Mouse (Mus musculus): Measurements from ENCODE around the gene Pcsk6.
A peak's percentile ranks its signal among the peaks of the same experiment; 100 is the strongest.
"Not testable (repeated sequence)": the region's sequence is repeated elsewhere in the genome, so short reads cannot be mapped to it uniquely, and the experiment has no call there.

The Pcsk6 gene

DNA sequence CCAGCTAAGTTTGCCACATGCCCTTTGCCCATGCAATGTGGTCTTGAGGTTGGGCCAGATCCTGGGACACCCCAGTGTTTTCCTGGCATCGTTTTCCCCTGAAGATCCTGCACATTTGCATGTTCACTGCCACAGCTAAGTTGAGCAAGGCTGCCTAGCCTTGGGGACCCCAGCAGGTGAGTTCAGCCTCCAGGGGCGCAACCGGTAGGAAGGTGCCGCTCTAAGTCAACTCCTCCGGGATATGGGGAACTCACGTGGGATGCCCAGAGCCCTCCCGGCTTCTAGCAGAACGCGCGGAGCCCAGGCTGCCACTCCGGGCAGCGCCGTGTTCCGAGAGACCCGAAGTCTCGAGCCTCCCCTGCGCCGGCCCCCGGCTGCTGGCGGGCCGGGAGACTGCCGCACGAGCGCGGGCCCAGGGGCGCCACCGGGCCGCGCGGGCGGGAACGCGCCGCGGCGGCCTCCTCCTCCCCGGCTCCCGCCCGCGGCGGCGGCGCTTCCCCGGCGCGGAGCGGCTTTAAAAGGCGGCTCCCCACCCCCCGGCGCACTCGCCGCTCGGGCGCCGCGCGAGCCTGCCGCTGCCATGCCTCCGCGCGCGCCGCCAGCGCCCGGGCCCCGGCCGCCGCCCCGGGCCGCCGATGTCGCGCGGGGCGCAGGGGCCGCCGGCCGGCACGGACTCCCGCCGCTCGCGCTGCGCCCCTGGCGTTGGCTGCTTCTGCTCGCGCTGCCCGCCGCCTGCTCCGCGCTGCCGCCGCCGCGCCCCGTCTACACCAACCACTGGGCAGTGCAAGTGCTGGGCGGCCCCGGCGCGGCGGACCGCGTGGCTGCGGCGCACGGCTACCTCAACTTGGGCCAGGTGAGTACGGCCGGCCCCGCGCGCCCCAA is at the start of gene Pcsk6:
Pcsk6 (plus strand) TSS at position 144 of the 882 bp plus-strand sequence.
- peak; percentile 28 for DNase-seq

DNA sequence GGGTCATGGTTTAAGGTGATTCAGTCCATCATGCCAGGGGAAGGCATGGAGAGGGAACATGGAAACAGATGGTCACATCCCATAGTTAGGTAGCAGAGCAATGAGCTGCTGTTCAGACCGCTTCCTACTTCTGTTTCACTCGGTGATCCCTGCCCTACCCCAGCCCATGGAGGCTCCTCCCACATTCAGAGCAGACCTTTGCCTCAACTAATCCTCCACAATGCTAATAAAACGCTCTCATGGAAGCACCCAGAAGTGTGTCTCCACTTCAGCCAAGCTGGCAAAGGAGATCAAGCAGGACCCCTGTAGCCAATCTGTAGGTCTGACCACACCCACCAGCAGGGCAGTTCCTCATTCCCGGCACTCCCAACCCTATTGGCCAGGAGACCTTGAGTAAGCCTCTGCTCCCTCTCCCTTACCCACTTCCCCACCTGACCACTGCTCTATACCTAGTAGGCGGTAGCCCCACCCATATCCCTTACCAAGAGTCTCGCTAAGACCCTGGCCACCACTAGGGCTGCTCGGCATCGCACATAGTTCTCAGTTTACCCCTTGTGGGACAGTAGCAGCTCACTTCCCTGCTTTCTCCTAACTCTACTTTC is 47.8 kb upstream of the Pcsk6 start:
- no peak for DNase-seq

DNA sequence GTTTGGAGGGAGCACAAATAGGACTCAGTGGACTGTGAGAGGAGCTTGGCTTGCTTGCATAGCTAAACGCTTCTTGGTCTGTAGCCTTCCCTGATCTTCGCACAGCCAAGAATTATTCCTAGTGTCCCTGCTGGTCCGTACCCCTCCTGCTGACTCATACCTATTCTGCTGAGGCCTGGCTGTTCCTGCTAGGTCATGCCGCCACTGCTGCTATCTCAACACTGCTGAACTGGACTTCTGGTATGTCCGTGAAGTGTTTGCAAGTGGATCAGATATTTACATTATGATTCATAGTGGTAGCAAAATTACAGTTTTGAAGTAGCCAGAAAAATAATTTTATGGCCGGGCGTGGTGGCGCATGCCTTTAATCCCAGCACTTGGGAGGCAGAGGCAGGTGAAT is 44.0 kb upstream of the Pcsk6 start:
- no peak for DNase-seq

DNA sequence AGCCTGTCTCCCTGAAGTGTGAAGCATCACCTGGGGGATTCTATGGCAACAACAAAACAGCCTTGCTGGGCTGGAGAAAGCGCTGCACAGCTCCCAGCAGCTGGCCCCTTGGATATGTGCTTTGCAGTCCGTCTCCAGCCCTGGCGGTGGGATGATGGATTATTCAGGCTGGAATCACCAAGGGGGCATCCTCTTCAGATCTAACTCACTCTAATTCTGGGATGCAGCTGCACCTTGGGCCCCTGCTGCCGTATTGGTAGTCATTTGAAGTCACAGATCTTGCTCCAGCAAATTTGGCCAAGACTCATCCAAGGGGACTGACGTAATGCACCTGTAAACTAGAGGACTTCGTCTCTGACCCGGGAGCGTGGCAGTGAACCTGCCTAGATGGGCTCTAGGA is 41.1 kb upstream of the Pcsk6 start:
- no peak for DNase-seq

DNA sequence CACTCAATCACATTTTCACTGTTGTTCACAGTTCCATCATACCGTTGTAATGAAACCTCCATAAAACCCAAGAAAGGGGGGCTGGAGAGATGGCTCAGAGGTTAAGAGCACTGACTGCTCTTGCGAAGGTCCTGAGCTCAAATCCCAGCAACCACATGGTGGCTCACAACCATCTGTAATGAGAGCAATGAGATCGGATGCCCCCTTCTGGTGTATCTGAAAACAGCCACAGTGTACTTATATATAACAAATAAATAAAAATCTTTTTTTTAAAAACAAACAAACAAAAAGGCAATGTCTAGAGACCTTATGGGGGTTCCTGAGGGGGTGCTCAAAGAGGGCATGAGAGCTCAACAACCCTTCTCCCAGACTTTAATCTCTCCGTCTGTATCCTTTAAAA is 39.6 kb upstream of the Pcsk6 start:
- DNase-seq, result not testable (repeated sequence)

DNA sequence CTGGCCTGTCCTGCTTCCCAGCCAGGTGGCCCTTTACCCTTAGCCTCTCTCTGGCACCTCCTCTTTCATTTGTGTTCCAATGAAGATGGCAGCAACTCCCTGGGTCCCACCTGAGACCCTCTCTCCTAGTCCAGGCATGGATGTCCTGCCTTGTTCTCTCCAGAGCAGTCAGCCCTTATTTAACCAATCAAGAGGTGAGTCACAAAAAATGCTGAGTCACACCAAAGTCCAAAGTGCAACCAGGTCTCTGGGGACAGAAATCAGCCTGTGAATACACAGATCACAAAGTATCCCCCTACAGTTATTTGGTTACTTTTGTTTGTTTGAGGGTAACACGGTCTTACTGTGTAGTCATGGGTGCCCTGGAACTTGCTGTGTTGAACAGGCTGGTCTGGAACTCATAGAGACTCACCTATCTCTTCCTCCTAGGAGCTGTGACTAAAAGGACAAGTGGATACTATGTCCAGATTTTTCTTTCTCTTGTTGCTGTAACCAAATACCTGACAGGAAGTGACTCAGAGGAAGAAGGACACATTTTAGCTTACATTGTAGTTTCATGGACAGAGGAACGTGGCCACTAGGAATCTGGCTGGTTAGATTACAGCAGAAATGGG is 38.9 kb upstream of the Pcsk6 start:
- no peak for DNase-seq

DNA sequence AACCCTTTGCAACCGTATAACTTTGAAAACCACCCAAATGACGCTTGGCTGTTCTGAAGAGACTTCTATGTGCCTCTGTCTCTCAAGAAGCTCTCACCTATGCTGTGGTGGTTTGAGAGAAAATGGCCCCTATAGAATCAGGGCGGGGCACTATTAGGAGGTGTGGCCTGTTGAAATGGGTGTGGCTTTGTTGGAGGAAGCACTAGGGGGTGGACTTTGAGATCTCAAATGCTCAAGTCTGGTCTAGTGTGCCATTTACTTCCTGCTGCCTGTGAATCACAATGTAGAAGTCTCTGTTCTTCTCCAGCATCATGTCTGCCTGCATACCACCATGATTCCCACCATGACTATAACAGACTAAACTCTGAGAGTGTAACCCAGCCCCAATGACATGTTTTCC is 21.8 kb upstream of the Pcsk6 start:
- DNase-seq, result no peak

DNA sequence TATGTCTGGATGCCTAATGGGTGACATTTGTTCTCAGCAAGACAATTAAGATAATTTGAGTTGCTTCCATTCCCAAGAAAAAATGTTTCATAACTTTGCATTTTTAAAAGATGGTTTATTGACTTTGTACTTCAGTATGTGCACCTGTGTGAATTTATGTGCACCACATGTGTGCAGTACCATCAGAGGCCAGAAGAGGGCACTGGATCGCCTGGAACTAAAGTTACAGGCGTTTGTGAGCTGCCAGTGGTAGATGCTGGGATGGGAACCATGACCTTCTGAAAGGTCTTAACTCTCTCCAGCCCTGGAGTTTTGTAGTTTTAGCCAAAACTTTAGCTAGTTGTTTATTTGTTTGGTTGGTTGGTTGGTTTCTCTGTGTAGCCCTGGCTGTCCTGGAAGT is 18.3 kb upstream of the Pcsk6 start:
- DNase-seq, result no peak

DNA sequence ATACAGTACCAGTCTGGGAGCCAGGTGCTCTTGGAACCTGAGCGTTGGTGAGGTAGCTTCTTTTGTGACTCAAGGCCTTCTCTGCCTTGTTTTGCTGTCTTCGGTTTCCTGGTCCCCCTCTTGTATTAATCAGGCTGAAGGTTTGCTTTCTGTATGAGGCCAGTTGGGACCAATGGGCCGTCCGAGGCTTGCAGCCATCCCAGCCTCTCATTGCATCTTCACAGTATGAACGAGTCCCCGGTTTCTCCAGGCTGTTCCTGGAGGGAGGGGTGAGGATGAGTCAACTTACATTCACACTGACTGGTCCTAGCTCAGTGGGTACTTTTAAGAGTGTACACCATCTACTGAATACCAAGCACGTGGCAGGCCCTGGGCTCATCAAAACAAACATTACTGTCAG is 553 bp upstream of the Pcsk6 start:
- no peak for DNase-seq

DNA sequence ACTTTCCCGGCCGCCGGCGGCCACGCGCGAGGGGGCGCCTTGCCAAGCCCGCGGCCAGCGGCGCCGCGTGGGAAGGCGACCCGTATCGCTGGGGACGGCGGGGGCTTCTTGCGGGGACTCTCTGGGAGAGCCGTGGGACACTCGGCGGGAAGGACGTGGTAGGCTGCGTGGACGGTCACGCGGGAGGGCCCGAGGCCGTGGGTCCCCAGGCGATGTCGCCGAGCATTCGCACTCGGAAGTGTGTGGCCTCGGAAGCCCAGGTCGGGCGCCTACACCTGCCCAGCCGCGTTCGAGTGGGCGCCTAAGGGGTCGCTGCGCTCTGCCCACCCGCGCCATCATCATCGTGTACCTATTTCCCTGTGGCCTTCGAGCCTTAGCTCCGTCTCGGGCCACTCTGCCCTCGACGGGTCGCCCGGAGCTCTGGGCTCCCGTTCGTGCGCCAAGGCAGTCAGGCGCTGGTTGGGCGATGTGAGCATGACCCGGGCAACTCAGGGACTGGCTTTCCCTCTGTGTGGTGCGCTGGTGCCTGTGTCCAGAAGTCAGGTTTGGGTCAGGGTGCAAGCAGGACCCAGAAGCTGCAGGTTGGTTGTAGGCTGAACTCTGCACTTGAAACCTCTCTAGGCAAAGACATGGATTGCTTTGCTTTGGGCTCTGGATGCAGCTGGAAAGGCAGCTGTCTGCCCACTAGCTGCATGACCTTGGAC is 1.1 kb downstream of the Pcsk6 start:
- no peak for DNase-seq

DNA sequence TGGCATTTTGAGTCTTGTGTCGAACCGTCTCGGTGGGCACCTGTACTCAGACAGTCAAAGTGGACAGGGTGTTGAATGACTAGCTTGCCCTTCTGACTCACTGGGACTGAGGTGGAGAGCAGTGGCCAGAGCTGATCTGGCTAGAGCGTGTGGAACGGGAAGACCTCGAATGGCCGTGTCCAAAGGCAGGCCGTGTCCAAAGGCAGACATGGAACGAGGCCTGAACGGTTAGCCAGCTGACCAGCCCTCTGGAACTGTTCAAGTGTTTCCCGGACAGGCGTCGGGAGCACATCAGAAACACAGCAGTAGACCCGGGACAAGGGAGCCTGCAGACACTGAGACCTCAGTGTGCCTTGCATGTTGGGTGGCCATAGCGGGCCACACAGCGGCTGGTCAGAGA is 7.6 kb downstream of the Pcsk6 start:
- DNase-seq, result no peak

DNA sequence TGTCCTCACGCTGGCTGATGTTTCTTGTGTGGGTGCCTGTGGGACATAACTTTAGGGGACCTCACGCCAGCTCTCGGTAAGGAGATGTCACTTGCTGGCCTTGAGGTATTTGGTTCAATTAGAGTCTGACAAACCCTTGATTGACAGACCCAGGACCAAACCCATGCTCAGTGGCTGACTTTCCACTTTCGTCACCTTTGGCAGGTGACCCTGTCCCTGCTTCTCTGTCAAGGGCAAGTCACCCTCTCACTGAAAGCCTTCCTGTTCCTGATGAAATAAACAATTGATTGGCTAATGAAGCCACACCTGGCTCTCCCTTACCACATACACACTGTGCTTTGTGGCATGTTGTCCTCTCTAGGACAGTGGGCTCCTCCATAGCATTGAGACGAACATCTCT is 8.3 kb downstream of the Pcsk6 start:
- DNase-seq, result no peak

DNA sequence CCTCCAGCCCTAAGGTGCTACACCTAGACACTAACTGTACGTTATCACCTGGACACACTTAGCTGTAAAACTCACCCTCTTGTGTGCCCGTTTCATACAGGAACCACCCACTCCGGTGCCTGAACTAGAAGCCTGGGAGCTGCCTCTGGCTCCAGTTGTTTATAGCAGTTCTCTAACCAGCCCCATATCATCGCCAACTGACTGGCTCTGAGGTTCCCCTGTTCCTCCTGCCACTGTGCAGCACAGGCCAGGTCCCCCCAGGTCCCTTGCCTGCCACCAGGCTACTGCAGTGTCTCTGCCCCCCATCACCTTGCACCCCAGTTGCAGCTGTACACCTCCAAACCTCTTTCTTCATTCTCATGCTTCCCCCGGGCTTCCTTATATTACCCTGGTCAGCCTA is 8.7 kb downstream of the Pcsk6 start:
- no peak for DNase-seq

DNA sequence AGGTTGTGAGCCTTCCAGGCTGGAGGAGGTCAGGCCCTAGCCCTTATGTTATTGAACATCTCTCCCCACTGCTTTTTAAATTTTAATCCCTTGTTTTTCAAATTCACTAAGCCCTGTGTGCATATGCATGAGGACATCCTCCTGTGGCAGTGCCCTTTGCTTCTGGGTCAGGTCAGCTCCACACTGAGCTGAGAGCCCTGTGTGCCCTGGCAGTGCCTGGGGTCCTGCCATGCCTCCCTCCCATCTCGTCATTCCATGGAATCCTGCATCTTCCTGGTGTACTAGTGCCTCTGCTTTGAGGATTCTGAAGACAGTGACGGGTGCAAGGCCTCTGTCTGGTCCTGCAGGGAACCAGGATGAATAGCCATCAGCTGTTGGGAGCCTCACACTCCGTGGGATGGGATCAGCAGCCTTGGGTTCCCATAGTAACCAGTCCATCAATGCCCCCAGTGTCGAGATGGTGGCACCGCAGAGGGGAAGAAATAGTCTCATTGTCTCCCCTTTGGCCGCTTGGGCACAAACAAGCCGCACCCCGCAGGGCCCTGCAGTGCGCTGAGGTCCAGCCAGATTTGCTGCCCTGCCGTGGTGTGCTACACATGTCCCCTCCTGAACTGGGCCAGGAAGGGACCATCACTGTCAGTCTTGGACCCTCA is 9.5 kb downstream of the Pcsk6 start:
- no peak for DNase-seq

DNA sequence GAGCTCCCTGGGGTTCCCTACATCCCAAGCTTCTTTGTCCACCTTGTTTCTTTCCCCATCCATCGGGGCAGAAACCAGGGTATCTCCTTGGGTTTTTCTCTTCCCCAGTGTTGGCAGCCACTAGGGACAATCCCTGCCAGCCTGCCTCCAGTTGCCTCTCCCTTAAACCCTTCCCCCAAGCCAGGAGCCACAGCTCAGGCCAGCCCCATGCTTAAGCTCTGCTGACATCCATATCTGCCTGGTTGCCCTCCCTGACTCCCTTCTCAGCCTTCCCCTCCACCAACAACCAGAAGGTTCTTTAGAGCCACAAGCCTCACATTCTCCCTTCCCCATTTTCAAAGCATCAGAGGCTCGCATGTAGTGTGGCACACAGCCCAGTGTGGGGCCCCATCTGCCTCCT is 10.3 kb downstream of the Pcsk6 start:
- DNase-seq, result no peak

DNA sequence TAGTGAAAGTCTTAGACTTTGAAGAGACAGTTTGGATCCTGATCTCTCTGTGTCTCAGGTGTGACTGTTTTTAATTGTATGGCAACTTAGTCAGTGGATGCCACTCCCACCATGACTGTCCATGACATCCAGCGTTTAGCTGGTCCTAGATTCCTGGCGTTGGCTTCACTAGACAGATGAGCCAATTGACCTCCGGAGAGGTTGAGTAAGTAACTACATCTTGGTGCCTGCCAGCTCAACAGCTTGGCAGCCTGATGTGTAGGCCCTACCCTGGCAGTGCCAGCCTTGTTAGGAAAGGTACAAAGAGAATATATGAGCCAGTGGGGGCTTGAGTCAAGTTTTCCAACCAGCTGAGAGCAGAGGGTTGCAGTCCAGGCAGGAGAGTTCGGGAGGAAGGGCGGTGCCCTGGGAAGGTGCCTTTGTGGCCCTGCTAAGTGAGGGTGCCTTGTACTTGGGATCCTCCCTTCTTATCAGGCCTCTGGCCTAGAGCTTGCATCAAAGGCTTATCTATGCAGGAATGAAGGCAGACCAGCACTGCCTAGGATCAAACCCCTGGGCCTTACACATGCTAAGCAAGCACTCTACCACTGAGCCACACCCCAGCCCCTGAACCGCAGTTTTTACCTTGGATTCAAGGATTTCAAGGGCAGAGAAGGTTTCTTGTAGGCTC is 11.8 kb downstream of the Pcsk6 start:
- no peak for DNase-seq

DNA sequence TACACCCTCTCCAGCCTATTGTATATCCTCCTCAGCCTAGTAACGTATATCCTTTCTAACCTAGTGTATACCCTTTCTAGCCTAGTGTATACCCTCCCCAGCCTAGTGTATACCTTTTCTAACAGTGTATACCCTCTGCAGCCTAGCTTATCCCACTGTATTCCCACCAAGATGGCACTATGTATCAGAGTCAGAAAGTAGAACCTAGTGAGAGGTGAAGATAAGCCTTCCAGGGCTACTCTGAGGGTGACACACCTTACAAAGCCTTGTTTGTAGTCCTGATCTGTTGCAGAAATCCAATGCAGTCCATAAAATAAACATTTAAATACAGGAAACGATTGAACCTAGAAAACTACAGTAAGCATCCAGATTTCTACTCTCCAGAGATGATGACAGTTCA is 12.4 kb downstream of the Pcsk6 start:
- no peak for DNase-seq

DNA sequence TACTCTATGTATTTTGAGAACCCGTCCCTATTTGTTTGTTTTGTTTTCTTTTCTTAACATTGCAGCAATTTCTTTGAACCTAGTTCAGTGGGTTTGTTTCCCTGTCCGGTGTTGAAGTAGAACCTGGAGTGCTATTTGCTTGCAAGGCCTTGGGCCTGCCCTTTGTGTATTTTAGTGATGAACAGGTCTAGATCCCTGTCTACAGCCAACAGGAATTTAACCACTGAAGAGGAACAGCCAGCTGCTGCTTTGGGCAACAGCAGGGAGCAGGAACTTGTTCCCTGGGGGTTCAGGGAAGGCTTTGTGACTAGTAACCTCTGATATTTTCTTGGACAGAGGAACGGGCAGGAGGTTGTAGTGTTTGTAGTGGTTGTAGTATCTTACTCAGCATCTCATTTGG is 15.1 kb downstream of the Pcsk6 start:
- no peak for DNase-seq

DNA sequence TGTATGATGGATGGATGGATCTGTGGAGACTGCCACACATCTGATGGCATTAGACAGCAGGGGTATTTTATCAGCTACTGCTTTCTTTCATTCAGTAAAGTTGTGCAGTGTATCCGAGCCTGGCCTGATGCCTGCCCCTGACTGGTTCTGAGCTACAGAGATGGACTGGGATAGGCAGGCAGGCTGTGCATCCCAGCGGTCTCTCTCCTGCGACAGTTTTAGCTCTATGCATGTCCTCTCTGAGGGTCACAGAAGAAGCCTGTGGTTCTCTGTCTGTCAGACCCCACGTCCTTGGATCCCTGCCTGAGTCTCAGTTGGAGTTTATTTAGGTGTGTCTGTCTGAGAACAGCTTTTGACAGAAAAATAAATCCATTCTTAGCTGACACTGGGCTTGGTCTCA is 16.7 kb downstream of the Pcsk6 start:
- DNase-seq, result no peak

DNA sequence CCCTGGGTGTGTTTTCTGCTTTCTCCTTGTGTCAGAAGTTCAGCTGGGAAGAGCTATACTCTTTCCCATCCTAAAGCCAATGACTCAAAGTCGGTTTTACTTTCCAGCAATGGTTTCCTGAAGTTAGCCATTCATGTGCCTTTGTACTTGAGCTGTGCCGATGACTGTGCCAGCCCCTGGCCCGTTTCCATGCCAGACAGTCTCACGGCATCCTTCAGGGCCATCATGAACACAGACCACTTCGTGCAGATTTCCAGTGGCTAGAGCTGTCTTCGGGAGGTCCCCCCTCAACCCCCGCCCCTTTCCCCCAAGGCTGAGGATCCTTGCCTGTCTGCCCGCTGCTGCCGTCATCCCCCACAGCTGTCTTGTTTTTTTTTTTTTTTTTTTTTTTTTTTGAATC is 17.8 kb downstream of the Pcsk6 start:
- DNase-seq, result no peak

DNA sequence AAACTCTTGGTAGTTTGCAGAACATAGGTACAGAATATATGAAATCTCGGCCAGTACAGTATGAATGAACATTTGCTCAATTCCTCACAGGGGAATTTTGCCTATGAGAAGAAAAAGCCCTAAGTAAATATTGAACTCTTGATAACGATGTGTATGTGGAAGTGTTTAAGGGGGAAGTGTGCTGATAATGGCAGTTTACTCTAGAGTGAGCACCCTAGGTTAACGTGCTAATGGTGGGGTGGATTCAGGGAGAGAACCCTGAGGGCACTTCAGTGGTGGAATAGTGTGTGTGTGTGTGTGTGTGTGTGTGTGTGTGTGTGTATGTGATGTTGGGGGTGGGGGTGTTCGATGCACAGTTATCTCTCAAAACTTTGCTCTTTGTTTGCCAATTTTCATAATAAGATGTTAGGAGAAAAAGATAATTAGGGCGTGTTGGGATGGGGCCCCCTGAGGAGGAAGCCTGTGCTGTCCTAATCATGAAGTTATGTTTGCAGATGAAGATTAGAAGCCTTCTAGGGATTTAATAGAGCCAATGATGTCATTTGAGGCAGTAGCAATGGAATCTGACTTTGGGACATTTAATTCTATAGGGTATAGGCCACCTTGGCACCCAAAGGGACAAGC is 19.2 kb downstream of the Pcsk6 start:
- no peak for DNase-seq

DNA sequence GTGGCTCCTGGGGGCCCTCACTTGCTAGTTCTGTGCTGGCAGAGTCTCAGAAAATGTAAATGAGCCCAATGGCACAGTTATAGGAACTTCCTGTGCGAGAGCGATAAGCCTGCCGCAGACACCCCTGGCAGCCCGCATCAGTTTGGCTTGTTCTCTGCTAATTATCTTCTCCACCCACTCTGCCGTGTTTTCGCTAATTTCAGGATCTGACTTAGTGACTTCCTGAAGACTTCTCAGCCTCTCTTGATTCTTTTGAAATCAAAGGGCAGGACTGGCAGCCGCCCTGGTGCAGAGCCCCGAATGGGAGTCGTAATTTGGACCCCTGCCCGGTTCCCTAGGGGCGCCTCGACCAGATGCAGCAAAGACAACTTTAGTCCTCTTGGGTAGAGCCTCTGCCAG is 19.8 kb downstream of the Pcsk6 start:
- no peak for DNase-seq

Measured in lung, postnatal 36 days (tissue).